Mouse (Mus musculus): Measurements from ENCODE around the gene Hdac11. TPM values are rescaled to one million over a fixed set of nuclear protein-coding genes. Genes with fewer than 3 reads are reported as not detected.

Gene Hdac11
- polyA plus RNA-seq, 1 experiment from 2014 or later = 19.1 TPM

DNA sequence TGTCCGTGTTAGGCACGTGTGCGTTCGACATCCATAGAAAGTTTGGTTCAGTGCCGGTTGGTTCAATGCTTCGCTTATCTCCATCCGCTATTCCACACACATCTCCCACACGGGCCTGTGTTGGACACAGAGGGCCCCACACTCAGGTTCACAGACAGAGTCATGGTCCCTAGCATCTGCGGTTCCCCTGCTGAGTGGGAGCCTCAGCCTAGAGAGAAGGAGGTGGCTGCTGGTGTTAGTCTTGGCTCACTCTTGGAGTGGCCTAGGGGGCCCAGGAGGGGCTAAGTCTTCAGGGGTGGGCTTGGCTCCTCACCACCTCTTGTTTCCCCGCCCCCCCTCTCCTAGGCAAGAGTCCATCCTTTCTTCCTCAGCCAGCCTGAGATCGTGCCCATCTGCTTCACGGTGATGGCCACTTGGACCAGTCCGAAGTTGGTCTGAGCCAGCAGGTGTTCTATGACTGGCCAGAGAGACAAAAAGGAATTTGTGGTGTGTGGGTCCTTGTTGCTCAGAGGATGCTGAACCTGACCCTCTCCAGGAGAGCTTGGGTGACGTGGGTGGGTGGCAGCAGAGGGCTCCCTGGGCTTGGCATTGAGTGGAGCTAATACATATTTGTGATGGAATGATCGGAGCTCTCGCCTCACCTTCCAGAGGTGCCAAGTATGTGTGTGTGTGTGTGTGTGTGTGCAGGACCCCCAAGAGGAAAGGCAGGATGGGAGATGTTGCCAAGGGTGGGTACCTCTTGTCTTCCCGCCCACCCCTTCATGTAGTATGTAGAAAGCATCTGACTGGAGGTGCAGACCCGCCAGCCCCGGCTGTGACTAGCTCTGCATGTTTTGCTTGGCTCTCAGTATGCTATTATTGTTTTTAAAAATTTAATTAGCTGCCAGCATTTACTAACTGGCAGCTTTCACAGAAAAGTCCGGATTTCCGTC, 57.1 kb downstream of the Hdac11 start:
- no peak overlapping the region for H3K27ac ChIP-seq
- ATAC-seq (ENCODE audit: low FRiP score, low read depth) = no peak
- WGBS = 65% methylated on average over 21 of the region's 21 CpGs

DNA sequence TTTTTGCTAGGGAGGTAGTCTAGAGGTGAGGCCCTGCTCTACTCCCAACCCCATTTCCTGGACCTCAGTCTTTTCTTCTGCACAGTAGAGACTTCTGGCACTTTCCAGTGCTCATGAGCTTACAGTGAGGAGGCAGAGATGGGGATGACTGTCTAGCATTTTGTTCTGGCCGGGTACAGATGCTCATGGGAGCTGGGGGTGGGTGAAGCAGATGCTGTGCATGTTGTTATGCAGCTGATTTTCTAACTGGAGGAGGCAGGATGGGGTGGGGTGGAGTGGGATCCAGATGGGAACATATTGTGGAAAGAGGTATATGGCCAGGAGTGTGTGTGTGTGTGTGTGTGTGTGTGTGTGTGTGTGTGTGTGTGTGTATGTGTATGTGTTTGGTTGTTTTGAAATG, 59.0 kb downstream of the Hdac11 start:
- no peaks in the 10 kb centered on the region for H3K9me3 ChIP-seq
- no peaks in the 10 kb centered on the region for H3K36me3 ChIP-seq
- ATAC-seq (ENCODE audit: low FRiP score, low read depth) = no peak
- H3K27ac ChIP-seq = no peak overlapping the region
- peaks cover 14% of the 10 kb centered on the region for H3K27me3 ChIP-seq (replicated peaks)
- H3K4me1 ChIP-seq = peaks cover 15% of the 10 kb centered on the region
- WGBS = 54% methylated on average over 1 of the region's 1 CpGs
- no peak overlapping the region for H3K9ac ChIP-seq
- no peak overlapping the region for H3K4me3 ChIP-seq
- H3K4me2 ChIP-seq (replicated peaks) = no peak overlapping the region

More for the DNA sequence above, 57.1 kb downstream of the Hdac11 start:
- Histone ChIP-seq H3K36me3 (no peaks in the 10 kb centered on the region), H3K27me3 (replicated peaks) (peaks cover 14% of the 10 kb centered on the region), H3K4me1 (peaks cover 13% of the 10 kb centered on the region), H3K9ac (peak overlapping the region; percentile 53; the same call in 1 of the 2 replicates), H3K9me3 (no peaks in the 10 kb centered on the region), H3K4me3 (peak overlapping the region; percentile 34; the same call in 1 of the 2 replicates), H3K4me2 (replicated peaks) (peak overlapping the region; percentile 62)

DNA sequence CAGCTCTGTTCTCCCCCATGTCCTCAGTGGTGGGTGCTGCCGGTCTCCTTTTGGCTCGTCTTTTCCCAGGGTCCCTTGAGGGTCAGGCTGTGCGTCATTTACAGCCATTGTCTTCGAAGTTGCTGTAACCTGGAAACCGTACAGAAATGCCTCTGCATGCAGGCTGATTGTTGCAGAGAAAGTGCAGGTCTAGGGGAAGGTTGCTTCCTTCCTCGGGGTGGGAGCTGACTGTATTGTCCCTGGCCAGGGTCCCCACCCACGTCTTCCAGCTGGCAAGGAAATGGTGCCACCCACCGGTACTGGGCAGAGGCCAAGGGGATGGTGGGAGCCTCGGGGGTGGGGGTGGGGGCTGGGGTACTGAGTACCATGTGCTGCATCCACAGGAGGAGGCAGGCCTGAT, 62.0 kb downstream of the Hdac11 start:
- ATAC-seq (ENCODE audit: low FRiP score, low read depth) = no peak
- Histone ChIP-seq H3K27me3 (replicated peaks) (peaks cover under 1% of the 10 kb centered on the region; the same call in 1 of the 2 replicates), H3K4me3 (no peak overlapping the region), H3K4me1 (peaks cover 7% of the 10 kb centered on the region; the same call in 1 of the 2 replicates), H3K4me2 (replicated peaks) (no peak overlapping the region), H3K27ac (no peak overlapping the region), H3K9ac (no peak overlapping the region), H3K9me3 (no peaks in the 10 kb centered on the region), H3K36me3 (no peaks in the 10 kb centered on the region)
- 47% methylated on average over 9 of the region's 9 CpGs for WGBS

DNA sequence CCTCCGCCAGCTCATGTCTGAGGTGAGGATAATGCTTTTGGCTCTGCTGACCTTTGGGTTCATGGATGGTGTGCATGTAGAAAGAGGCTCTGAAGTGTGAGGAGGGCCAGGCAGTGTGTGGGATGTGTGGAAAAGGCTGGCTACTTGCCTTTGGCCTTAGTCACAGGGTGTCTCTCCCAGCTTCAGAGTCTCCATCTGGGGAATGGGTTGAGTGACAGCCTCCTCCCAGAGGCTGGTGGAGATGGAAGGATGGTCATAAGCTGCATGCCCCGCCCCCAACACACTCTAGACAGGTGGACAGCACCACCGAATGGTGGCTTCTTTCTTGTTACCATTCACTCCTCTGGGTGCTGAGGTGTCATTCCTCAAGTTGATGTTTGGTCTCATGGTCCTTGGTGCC, 62.4 kb downstream of the Hdac11 start:
- H3K9me3 ChIP-seq = no peaks in the 10 kb centered on the region
- no peak overlapping the region for H3K4me3 ChIP-seq
- H3K4me1 ChIP-seq = peaks cover 7% of the 10 kb centered on the region; the same call in 1 of the 2 replicates
- no peak for ATAC-seq (ENCODE audit: low FRiP score, low read depth)
- 83% methylated on average over 3 of the region's 3 CpGs for WGBS
- no peak overlapping the region for H3K27ac ChIP-seq
- H3K4me2 ChIP-seq (replicated peaks) = no peak overlapping the region
- H3K27me3 ChIP-seq (replicated peaks) = no peaks in the 10 kb centered on the region
- H3K36me3 ChIP-seq = no peaks in the 10 kb centered on the region
- H3K9ac ChIP-seq = no peak overlapping the region

DNA sequence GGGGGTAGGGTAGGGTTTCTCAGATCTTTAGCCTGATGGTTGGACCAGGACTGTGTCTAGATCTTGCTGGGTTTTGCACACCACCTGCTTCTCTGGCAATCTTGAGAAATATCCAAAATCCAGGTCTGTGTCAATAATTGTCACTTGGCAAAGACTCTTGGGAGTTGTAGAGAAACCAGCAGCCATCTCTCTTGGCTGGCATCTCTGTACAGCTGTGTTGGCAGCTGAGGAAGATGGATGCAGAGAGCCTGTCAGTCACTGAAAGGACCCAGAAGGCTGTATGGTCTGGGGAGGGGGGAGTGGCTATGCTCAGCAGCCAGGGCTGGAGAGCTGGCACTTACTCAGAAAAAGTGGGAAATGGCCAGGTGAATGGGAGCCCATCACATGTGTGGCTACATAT, 63.6 kb downstream of the Hdac11 start:
- no peak for ATAC-seq (ENCODE audit: low FRiP score, low read depth)
- no peak overlapping the region for H3K27ac ChIP-seq
- no peak overlapping the region for H3K4me3 ChIP-seq
- H3K4me1 ChIP-seq = peaks cover 7% of the 10 kb centered on the region; the same call in 1 of the 2 replicates
- no peak overlapping the region for H3K4me2 ChIP-seq (replicated peaks)
- H3K9me3 ChIP-seq = no peaks in the 10 kb centered on the region
- no peaks in the 10 kb centered on the region for H3K27me3 ChIP-seq (replicated peaks)
- H3K9ac ChIP-seq = no peak overlapping the region
- H3K36me3 ChIP-seq = no peaks in the 10 kb centered on the region

DNA sequence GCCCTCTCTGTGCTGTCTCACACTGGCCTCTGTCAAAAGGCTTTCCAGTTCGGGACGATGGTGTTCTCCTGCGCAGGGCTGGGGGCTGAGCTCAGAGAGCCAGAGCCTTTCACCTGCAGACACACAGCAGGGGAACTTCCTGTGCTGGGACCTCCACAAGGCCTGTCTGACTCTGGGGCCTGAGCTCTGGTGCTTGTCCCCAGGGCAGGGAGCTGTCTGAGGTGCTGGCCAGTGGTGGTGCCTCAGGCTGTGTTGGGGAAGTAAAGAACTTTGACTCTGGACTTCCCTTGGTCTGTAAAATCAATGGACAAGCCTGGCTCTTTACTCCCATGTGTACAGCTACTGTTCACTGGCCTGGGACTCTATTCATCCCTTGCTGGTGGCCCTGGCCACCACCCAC, 64.6 kb downstream of the Hdac11 start:
- no peaks in the 10 kb centered on the region for H3K36me3 ChIP-seq
- no peak overlapping the region for H3K4me3 ChIP-seq
- H3K9me3 ChIP-seq = no peaks in the 10 kb centered on the region
- H3K27ac ChIP-seq = no peak overlapping the region
- no peak overlapping the region for H3K4me2 ChIP-seq (replicated peaks)
- ATAC-seq (ENCODE audit: low FRiP score, low read depth) = no peak
- H3K9ac ChIP-seq = no peak overlapping the region
- no peaks in the 10 kb centered on the region for H3K27me3 ChIP-seq (replicated peaks)
- H3K4me1 ChIP-seq = peaks cover 7% of the 10 kb centered on the region; the same call in 1 of the 2 replicates
- WGBS = 7% methylated on average over 3 of the region's 3 CpGs

DNA sequence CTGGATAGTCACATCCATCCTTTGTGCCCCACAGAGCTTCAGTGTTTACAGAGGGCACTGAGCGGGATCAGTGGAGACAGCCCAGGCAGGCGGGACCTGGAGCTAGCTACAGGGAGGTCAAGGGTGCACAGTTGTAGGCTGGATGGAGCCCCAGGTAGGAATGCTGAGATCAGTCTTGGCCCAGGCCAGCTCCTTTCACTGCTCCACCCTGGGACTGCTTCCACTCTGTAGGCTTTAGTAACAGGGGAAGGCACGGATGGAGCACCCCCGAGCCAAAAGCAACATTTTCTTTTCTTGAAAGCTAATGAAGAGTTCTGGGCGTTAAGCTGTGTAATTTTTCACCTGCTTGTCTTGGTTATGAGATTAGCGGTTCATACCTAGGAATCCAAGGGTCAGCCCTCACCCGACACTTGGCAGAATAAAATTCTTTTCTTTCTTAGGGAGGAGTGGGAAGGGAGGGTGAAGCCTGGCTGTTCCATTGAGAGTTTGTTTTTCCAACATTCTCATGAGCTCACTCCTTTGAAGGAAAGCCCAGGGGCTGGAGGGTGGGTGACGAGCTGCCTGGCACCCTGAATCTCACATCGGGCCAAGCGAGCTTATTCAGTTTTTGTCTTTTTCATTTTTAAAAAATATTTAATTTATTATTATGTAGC, 66.4 kb downstream of the Hdac11 start:
- no peaks in the 10 kb centered on the region for H3K36me3 ChIP-seq
- no peaks in the 10 kb centered on the region for H3K9me3 ChIP-seq
- no peak for ATAC-seq (ENCODE audit: low FRiP score, low read depth)
- no peak overlapping the region for H3K27ac ChIP-seq
- peaks cover 7% of the 10 kb centered on the region; the same call in 1 of the 2 replicates for H3K4me1 ChIP-seq
- 86% methylated on average over 10 of the region's 10 CpGs for WGBS
- H3K9ac ChIP-seq = no peak overlapping the region
- H3K27me3 ChIP-seq (replicated peaks) = no peaks in the 10 kb centered on the region
- H3K4me3 ChIP-seq = no peak overlapping the region
- H3K4me2 ChIP-seq (replicated peaks) = no peak overlapping the region

Other genes with a start within 250 kb of the Hdac11 start
- 16.1 and 17.9 TPM in 2 replicates for gene Iqsec1, start 168.0 kb upstream of the Hdac11 start, polyA plus RNA-seq (2016; fragmentation: Nextera tagmentation; extraction: Ambion mirVana)
- 15.1 and 17.1 TPM in 2 replicates for gene Nup210, start 39.8 kb upstream of the Hdac11 start, polyA plus RNA-seq (2016; fragmentation: Nextera tagmentation; extraction: Ambion mirVana)
- 30.4 and 30.7 TPM in 2 replicates for gene Fbln2, start 55.8 kb downstream of the Hdac11 start, polyA plus RNA-seq (2016; fragmentation: Nextera tagmentation; extraction: Ambion mirVana)

All from neural tube, embryonic 12.5 days (tissue).